Mouse (Mus musculus) C2C12 (cell line): ENCODE results near the gene Olfr1532-ps1. TPM values are rescaled to one million over a fixed set of nuclear protein-coding genes. Genes with fewer than 3 reads are reported as not detected.
"Not testable (repeated sequence)": the region's sequence is repeated elsewhere in the genome, so short reads cannot be mapped to it uniquely, and the experiment has no call there.

Experiments used
- H3K27me3 ChIP-seq: one replicate; pipeline ENCODE4 v1.6.1; 2011; ENCODE audit not compliant: control insufficient read depth, insufficient read depth, insufficient read length
- H3K36me3 ChIP-seq: one replicate; pipeline ENCODE4 v1.6.1; 2011; ENCODE audit not compliant: control insufficient read depth, insufficient read depth
- H3K4me3 ChIP-seq: one replicate; pipeline ENCODE4 v1.5.1; 2011; ENCODE audit warnings: mild to moderate bottlenecking, control low read depth; ENCODE audit not compliant: poor library complexity, insufficient read depth, severe bottlenecking
- H3K79me2 ChIP-seq: one replicate; pipeline ENCODE4 v1.6.1; 2011; ENCODE audit not compliant: control insufficient read depth, insufficient read depth
- H3K79me3 ChIP-seq: one replicate; pipeline ENCODE4 v1.6.1; 2011; ENCODE audit warnings: low read depth, control low read depth
- H3ac ChIP-seq: one replicate; pipeline ENCODE3; 2011; ENCODE audit warnings: low read depth; ENCODE audit not compliant: control insufficient read depth, insufficient read length
- CEBPB ChIP-seq: IDR thresholded peaks from one replicate; pipeline ENCODE4 v1.6.1; 2011; ENCODE audit warnings: low read depth, mild to moderate bottlenecking, control low read depth, moderate library complexity
- CTCF ChIP-seq: IDR thresholded peaks from one replicate; pipeline ENCODE4 v1.5.1; 2011; ENCODE audit not compliant: control insufficient read depth, insufficient read depth, insufficient read length
- FOSL1 ChIP-seq: IDR thresholded peaks from one replicate; pipeline ENCODE4 v1.8.0; 2011; ENCODE audit warnings: mild to moderate bottlenecking, low read length; ENCODE audit not compliant: poor library complexity, insufficient read depth, severe bottlenecking
- MAX ChIP-seq: IDR thresholded peaks from one replicate; pipeline ENCODE4 v1.6.1; 2011; ENCODE audit warnings: mild to moderate bottlenecking, control low read depth
- MYOD1 ChIP-seq: IDR thresholded peaks from one replicate; pipeline ENCODE4 v1.6.1; 2011; ENCODE audit warnings: low read depth; ENCODE audit not compliant: control insufficient read depth, insufficient read length
- MYOG ChIP-seq: IDR thresholded peaks from one replicate; pipeline ENCODE4 v1.6.1; 2011; ENCODE audit not compliant: control insufficient read depth, insufficient read length; ENCODE audit errors: extremely low read depth
- USF1 ChIP-seq: IDR thresholded peaks from one replicate; pipeline ENCODE4 v1.6.1; 2011; ENCODE audit warnings: low read depth, mild to moderate bottlenecking, control low read depth, moderate library complexity
- long read RNA-seq, 2 experiments: library from polyadenylated mRNA; unstranded; transcript quantifications; one replicate each; pipeline ENCODE4 v2.0.0; 2019 to 2020
- polyA plus RNA-seq: library from polyadenylated mRNA; unstranded; fragments of >200 nt; fragmentation: generic; extraction: Trizol; gene quantifications from one replicate; pipeline ENCODE4 v1.2.1, GENCODE M21; 2012; ENCODE audit warnings: missing spikeins

Olfr1532-ps1 gene
- not detected for polyA plus RNA-seq
- long read RNA-seq, experiment 1 = 0 reads
- long read RNA-seq, experiment 2 = 0 reads

GRCm38 (mm10) chr7:106907676-106908075, at the start of gene Olfr1532-ps1:
Gene Olfr1532-ps1, plus strand, starts transcription at chr7:106908001.
- Histone ChIP-seq H3ac (no peak within 1 kb of the TSS), H3K79me2 (no peaks in the 10 kb centered on the region), H3K27me3 (no peaks in the 10 kb centered on the region), H3K4me3 (no peak within 1 kb of the TSS), H3K36me3 (no peaks in the 10 kb centered on the region), H3K79me3 (no peaks in the 10 kb centered on the region)
- no peak for TF ChIP-seq MYOG
- no peak for TF ChIP-seq MAX
- TF ChIP-seq MYOD1 = no peak
- no peak for TF ChIP-seq FOSL1

GRCm38 (mm10) chr7:106862885-106863284, 44.9 kb upstream of the Olfr1532-ps1 start, which contains the start of gene Olfr704:
Gene Olfr704, plus strand, starts transcription at chr7:106863185.
- no peak for TF ChIP-seq MYOD1
- TF ChIP-seq USF1 = no peak
- TF ChIP-seq CEBPB = no peak
- TF ChIP-seq MAX = no peak
- TF ChIP-seq CTCF = no peak
- no peak for TF ChIP-seq FOSL1
- TF ChIP-seq MYOG = no peak
- Histone ChIP-seq H3ac (no peak within 1 kb of the TSS), H3K79me3 (no peaks in the 10 kb centered on the region)

GRCm38 (mm10) chr7:106876791-106877190, 31.0 kb upstream of the Olfr1532-ps1 start, which contains the start of gene Olfr705:
Gene Olfr705, minus strand, starts transcription at chr7:106876891.
- Histone ChIP-seq H3K79me2 (no peaks in the 10 kb centered on the region), H3K4me3 (no peak within 1 kb of the TSS), H3K79me3 (no peaks in the 10 kb centered on the region), H3ac (no peak within 1 kb of the TSS), H3K27me3 (no peaks in the 10 kb centered on the region), H3K36me3 (no peaks in the 10 kb centered on the region)
- TF ChIP-seq USF1 (no peak), MYOG (no peak), MYOD1 (no peak), CEBPB (no peak), FOSL1 (no peak), MAX (no peak), CTCF (no peak)

More at GRCm38 (mm10) chr7:106862885-106863284, 44.9 kb upstream of the Olfr1532-ps1 start, which contains the start of gene Olfr704:
- Histone ChIP-seq H3K79me2 (no peaks in the 10 kb centered on the region), H3K36me3 (no peaks in the 10 kb centered on the region), H3K27me3 (no peaks in the 10 kb centered on the region), H3K4me3 (no peak within 1 kb of the TSS)

DNA sequence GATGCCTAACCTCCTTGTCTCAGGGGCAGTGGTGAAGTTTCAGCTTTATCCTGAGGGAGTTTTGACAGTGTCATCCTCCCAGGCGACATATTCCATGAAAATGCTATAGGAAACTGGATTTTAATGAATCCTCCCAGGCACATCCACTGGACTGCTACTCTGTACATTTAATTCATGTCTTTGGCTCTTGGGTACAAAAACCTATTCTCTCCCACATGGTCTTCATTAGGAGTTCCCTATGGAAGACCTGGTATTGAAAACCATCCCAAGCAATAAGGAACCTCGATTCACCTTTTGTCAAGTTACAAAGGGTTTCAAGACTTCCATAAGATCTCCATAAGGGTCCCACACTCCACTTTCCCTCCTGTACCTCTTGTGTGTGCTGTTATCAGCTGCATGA, 19.7 kb upstream of the Olfr1532-ps1 start, which contains the start of gene Olfr706:
Olfr706 (minus strand) TSS at position 101 of the 400 bp plus-strand sequence.
- no peak within 1 kb of the TSS for H3K4me3 ChIP-seq
- TF ChIP-seq USF1 (no peak), FOSL1 (no peak), MYOD1 (no peak), MAX (no peak), MYOG (no peak), CEBPB (no peak), CTCF (no peak)
- no peaks in the 10 kb centered on the region for H3K79me2 ChIP-seq
- H3K36me3 ChIP-seq = no peaks in the 10 kb centered on the region
- no peaks in the 10 kb centered on the region for H3K27me3 ChIP-seq
- H3ac ChIP-seq = no peak within 1 kb of the TSS
- H3K79me3 ChIP-seq = no peaks in the 10 kb centered on the region

GRCm38 (mm10) chr7:106901141-106901540, 6.7 kb upstream of the Olfr1532-ps1 start, which contains the start of gene Olfr707:
Gene Olfr707, minus strand, starts transcription at chr7:106901241.
- not testable (repeated sequence) for H3ac ChIP-seq, H3K4me3 ChIP-seq, H3K79me2 ChIP-seq, H3K36me3 ChIP-seq, H3K79me3 ChIP-seq, H3K27me3 ChIP-seq

GRCm38 (mm10) chr7:106920961-106921360, 13.2 kb downstream of the Olfr1532-ps1 start:
- not testable (repeated sequence) for H3K79me2 ChIP-seq, H3K36me3 ChIP-seq

More at GRCm38 (mm10) chr7:106920961-106921360, 13.2 kb downstream of the Olfr1532-ps1 start:
- H3ac ChIP-seq, H3K4me3 ChIP-seq, H3K27me3 ChIP-seq, H3K79me3 ChIP-seq: not testable (repeated sequence)
